Mouse (Mus musculus): ENCODE data around the gene Git2. TPM values are rescaled to one million over a fixed set of nuclear protein-coding genes. Genes with fewer than 3 reads are reported as not detected.

Gene Git2
- total RNA-seq, 2 experiments from 2014 or later, result 38.8 to 49.5 TPM

DNA sequence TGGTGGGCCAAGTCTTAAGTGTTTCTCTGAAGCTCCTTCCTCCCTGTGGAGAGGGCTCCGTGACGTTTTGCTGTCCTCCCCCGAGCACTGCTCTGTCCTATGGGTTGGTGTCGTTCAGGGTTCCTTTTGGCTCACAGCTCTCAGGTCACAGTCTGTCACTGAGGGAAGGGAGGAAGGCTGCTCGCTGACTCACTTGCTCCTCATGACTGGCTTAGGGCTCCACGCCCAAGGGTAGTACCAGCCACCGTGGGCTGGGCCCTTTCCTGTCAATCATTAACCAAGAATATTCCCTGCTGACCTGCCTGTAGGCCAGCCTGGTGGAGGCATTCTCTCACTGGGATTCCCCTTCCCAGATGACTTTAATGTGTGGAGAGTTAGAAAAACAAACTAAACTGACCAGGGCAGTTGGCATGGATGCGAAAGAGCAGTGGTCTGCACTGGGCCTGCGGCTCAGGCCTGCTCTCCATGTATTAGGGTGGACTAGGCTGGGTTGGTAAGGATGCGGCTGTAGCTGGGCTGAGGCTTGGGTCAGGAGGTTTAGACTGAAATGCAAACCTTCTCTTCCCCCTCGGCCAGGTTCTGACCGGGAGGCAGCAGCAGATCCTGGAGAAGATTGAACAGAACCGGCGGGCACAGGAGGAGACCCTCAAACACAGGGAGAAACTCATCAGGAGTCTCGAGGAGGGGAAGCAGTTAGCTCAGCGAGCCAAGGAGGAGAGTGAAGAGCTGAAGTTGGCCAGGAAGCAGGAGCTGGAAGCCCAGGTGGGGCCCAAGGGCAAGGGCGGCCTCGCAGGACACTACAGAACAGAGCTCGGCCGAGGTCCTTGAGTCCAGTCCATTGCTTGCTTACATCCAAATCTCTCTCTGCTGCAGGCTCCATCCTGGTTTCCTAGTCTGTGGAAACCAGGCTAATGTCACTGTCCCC, 56.1 kb downstream of the Git2 start:
- no peak for DNase-seq

DNA sequence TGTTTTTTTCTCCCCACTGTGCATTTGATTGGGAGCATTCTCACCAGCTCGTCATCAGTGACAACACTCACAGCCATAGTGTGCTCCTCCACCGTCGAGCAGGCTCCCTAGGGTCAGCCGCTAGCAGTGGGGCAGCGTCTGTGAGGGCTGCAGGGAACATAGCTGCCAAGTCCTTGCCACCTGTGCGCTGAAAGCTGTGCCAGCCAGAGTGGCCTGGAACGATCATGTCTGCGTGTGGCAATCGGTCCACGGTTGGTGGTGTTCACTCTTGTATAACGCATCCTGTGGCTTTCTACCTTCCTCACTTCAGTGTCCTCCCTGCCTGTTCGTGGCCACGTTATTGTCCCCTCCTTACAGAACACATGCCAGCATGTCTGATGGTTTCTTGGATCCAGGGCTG, 56.8 kb downstream of the Git2 start:
- DNase-seq, result no peak

DNA sequence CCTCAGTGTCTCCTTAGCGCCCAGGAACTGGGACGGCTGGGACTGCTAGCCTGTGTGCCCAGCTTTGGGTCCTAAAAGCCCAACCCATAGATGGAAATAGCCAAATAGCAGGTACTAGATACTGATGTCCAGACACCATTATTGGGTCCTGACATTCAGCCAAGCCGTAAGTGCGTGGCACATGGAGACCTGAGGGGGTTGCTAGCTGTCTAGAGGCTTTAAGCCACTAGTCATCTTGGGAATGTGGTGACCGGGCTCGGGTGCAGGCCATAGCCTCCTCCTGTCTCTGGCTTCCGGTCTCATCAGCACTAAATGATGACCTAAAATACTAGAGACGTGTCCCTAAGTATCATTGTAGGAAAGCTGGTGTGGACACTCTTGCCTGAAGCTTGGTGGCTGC, 57.4 kb downstream of the Git2 start:
- no peak for DNase-seq

DNA sequence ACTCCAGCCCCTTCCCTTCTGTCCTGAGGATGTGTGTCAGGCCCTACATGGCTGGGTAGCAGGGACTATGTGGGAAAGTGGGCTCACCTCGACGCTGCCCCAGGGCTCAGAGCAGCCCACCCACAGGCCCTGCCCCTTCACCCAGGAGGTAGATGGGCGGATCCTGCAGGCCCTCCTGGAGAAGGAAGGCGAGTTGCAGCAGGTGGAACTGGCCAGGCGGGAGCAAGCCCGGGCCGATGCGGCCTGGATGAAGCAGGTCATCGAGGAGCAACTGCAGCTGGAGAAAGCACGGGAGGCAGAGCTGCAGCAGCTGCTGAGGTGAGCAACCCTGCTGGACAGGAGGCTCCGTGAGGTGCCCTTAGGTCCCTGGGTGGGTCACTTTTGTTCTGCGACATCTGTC, 58.0 kb downstream of the Git2 start:
- no peak for DNase-seq

DNA sequence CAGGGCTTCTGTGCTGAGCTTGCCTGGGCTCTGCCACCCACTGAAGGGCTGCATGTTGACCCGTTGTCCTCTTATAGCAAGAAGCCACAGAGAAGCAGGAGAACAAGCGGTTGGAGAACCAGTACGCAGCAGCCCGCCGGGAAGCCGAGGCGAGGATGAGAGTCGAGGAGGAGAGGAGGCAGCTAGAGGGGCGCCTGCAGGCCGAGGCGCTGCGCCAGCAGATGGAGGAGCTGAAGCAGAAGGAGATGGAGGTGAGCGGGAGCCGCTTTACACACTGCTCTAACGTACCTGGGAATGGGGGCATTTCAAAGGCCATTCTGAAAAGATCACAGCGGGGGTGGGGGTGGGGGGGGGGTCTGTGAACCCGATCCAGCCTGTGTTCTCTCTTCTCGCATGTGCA, 60.8 kb downstream of the Git2 start:
- DNase-seq, result no peak

DNA sequence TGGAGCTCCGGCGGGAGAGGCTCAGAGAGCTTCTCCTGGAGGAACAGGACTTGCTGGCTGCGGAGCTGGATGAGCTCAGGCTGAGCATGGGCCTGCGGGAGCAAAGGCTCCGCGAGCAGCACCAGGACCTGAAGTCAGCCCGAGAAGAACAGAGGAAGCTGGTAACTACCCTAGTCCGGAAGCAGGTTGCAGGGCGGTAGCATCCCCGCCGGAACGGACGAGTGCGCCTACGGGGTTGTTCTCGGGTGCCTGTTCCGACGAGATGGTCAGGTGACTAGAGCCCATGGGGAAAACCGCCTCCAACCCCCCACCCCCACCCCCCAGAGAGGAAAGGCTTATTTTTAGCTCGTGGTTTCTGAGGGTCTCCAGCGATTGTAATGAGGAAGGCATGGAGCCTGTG, 66.0 kb downstream of the Git2 start:
- DNase-seq, result no peak

DNA sequence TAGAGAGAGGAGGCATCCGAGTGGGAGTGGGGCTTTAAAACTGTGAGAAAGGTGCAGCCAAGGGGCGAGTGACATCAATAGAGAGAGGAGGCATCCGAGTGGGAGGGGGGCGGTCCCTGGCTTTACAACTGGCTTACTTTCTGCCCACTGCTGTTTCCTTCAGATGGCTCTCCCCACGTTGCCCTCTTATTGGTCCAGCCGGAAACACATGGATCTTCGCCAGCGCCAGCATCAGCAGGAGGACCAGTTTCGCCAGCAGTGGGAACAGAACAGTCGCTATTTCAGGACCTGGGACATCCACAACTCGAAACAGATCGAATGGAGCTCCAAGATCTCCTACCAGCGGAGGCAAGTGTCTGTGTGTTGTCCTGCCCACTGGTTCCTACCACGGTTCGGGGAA, 66.8 kb downstream of the Git2 start:
- no peak for DNase-seq

DNA sequence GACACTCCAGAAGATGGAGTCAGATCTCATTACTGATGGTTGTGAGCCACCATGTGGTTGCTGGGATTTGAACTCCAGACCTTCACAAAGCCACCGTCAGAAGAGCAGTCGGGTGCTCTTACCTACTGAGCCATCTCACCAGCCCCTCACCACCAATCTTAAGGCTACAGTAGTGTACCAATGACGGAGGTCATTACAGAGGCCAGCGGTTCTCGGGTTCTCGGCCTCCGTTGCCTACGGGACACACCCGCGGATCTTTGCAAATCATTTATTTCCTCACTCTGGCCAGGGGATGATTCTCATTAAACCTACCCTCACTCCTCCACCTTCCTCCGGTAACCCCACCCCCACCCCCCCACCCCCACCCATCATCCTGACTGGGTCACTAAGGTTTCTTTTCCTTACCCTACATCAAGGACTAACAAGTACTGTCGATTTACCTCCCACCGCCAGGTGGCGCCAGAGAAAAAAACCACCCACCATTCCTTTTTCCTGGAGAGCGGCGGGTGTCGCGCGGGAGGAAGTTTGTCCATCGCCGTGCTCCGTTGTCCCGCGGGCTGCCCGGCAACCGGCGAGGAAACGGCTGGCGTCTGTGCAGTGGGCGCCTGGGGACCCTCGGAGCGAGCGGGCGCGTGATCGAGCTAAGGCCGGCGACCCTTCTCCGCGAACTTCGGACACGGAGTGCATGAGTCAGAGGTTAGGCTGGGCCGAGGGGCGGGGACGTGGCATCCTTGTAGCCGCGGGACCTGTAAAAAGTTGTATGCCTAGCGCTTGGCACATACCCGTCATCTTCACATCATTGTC, 67.8 kb downstream of the Git2 start, which contains the start of gene Tchp:
Tchp (plus strand) TSS at position 496 of the 804 bp plus-strand sequence.
- DNase-seq, result peak; percentile 97

DNA sequence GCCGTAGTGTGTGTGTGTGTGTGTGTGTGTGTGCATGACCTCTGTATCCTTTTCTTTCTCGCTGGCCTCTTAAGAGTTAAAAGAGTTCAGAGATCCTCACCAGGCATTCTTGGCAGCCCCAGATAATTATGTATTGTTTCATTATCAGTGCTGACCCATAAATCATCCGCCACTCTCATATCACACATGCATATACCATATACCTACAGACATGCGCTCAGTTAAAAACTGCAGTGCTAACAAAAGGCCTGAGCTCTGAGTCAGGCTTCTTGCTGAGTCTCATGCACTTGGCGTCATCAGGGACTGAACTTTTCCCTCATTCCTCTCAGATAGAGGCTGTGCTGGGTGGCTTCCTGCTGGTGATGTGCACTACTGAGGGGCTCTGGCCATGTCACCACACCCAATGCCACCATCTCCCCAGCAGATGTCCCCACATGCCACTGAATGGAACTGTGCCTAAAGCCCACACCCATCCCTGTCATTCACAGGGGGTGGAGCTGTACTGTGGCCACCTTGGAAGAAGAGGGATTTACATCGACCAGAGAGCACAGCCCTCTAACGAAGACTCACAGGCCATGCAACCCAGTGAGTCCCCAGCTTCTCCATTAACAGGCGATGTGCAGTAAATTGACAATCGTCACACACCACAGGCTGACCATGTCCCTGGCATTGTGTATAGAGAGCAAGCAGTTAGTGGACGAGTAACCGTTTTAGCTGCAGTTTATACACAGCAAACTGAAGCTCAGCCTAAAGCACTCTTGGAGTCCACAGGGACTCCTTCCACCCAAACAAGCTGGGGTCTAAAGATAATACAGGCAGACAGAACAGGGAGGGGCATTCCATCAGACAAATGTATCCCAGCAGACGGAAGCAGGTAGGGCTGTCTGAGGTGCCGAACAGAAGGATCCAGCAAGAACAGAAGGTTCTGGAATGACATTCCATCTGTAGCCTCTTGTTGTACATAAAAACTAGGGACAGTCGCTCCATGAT, 72.6 kb downstream of the Git2 start:
- DNase-seq, result peak; percentile 60

DNA sequence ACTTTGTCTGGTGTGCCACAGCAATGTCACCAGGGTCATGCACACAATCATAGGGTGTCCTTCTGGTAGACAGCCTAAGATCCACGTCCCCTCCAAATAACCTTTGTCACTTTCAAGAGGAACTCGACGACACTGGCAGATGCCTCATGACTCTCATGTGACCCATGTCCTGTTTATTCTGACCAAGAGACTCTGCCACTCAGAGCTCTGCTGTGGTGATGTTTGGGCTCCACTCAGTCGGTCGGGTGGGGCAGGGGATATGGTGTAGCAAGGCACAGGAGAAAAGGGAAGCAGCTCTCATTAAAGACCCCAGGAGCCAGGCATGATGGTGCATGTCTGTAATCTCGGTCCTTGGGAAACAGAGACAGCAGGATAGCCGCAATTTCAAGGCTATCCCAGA, 76.3 kb downstream of the Git2 start:
- no peak for DNase-seq

DNA sequence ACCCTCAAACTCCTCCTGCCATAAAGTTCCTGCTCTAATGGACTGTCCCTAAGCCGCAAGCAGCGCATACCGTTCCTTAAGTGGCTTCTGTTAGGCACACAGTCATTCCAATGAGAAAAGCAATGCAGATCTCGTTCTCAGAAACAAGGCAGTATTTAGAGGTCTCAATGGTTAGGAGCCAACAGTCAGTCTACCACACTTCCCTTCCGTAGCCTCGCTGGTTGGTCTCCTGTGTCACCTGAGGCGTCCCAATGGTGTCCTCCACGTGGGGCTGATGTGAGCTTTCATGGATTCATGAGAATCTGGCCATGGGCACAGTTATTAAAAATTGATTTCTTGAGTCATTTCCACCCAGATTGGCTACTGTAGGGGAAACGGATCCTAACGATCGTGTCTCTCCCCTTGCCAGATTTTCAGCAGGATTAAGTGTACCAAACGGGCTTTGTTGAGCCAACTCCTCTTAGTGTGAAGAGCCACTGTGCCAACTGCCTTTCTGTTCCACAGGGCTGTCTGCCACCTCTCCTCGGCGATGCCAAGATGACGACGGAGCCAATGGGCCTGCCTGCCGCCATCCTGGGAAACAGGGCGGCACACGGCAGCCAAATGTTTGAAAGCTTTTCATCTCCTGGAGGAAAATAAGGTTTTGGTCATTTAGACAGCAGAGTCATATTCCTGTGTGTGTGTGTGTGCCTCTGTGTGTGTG, 77.1 kb downstream of the Git2 start:
- DNase-seq, result no peak

DNA sequence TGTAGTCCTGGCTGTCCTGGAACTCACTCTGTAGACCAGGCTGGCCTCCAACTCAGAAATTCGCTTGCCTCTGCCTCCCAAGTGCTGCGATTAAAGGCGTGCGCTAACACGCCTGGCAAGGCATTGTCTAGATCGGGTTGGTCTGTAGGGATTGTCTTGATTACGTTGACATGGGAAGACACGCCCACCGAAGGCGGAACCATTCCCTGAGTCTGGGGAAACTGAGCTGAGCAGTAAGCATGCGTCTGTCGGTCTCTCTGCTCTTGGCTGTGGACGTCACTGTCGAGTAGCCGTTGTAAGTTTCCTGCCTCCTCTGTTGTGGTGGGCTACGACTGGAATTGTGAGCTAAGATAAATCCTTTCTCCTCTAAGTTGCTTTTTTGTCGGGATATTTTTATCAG, 78.4 kb downstream of the Git2 start:
- DNase-seq, result no peak

DNA sequence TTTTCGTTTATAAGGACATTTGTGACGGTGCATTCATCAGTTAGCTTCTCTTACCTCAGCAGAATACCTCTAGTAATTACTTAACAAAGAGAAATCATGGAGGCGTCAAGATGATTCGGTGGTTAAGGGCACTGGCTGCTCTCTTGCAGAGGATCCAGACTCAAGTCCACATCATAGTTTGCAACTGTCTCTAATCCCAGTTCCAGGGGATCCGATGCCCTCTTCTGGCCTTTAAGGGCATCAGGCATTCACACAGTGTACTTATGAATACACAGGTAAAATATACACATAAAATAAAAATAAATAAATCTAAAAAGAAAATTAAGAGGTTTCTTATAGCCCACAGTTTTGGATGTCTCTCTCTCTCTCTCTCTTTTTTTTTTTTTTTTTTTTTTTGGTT, 79.5 kb downstream of the Git2 start:
- DNase-seq, result no peak

DNA sequence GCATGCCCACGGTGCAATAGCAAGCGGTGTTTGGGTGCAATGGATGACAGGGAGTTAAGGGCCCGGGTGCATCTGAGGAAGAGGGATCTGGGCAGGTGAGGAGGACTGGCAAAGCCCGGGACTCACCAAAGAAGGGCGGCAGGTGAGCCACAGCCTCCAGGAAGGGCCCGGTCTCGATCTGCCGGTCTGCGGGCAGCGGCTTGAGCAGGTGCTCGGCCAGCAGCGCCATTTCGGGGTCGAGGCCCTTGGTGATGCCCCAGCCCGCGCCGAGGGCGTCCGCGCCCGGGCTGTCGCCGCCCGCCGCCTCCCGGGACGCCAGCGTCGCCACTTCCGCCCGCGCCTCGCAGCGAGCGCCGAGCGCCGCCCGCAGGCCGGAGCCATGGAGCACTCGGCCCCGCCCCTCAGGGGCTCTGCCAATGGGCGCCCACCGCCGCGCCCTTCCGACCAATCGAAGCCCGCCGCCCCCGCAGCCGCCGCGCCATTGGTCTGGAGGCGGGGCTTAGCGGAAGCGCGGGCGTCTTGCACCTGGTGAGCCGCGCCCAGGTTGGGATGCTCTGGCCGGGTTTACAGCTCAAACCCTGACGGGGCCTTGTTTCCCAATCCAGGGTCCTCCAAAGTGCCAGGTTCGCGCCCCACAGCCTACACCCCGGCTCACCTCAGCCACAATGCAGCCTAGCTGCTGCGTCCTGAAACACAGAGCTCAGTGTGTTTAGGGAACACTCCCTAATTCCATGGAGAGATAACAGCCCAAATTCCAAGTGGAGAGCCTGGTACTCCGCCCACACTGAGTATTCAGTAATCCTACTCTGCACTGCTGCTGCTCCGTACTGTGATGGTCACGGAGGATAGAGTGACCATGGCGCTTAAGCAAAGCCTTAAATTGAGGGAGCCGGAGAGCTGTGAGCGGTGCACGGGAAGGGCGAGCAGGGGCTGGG, 84.4 kb downstream of the Git2 start, which contains the start of gene Gltp:
Gltp (minus strand) TSS at position 352 of the 935 bp plus-strand sequence.
- DNase-seq, result peak; percentile 94

DNA sequence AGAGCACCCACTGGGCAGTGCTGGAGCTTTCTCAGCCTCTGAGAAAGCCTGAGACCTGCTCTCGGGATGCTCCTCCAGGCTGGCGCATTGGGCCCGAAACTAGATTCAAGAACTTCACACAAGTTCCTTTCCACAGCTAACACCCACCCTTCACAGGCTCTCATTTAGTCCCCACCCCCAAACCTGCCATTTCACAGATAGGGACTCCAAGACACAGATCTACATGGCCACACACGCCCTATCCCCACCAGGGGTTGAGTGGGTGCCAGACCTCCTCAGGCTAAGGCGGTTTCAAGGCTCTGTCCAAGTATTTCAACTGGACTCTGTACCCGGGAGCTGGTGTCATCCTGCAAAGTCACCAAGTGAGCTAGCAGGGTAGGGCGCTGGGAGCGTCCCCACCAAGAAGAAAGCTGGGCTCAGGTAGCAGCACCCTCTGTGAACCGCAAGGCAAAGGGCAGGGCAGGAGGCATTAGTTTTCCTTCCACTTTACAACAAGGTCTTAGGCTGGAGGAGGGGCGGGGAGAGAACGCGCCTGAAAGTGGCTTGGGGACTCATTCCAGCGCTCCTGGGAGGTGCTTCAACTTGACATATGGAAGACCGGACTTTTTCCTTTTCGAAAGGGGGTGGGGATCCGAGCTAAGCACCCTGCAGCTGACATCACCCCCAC, 85.5 kb downstream of the Git2 start:
- no peak for DNase-seq

DNA sequence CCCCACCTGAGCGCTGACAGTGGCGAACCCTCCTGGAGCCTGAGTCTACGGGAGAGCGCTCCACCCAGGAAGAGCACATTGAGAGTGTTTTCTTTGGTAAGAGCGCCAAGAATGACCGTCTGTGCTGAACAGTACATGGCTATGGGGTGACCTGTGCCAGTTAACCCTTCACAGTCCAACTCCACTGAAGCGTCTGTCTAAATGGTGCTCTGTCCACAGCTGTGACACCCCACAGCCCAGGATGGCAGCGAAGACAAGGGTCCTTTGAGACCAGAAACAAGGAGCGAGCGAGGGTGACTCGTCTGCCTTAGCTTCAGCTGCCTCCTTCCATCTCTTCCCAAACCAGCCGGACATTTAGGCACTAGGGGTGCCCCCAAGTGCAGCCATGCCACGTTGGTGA, 86.6 kb downstream of the Git2 start:
- no peak for DNase-seq

DNA sequence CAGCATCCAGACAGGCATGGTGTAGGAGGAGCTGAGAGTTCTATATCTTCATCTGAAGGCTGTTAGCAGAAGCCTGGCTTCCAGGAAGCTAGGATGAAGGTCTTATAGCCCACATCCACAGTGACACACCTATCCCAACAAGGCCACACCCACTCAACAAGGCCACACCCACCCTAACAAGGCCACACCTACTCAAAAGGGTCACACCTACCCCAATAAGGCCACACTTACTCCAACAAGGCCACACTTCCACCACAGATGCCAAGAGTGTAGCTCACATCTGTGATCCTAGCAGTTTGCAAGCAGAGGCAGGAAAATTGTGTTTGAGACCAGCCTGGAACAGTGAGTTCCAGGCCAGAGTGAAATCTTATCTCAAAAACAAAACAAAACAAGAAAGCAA, 87.4 kb downstream of the Git2 start:
- DNase-seq, result no peak

DNA sequence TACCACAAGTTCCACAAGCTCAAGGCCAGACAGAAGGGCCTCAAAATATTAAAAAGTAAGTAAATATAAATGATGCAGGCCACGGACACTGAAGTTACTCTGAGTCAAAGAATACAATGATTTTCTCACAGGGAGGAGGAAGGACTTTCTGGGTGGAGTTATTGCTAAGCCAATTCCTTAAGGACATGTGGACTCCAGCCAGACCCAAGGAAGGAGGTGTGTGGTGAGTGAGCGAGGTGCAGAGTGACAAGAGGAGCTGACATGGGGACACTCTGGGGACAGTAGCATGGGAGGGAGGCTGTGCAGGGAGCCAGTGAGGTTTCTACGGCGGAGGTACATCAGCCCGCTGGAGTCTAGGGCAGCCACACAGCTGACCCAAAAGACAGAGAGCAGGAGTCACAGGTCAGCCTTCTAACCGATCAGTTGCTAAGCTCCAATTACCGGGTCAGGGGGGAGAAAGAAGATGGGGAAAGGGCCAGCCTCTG, 88.5 kb downstream of the Git2 start:
- no peak for DNase-seq

DNA sequence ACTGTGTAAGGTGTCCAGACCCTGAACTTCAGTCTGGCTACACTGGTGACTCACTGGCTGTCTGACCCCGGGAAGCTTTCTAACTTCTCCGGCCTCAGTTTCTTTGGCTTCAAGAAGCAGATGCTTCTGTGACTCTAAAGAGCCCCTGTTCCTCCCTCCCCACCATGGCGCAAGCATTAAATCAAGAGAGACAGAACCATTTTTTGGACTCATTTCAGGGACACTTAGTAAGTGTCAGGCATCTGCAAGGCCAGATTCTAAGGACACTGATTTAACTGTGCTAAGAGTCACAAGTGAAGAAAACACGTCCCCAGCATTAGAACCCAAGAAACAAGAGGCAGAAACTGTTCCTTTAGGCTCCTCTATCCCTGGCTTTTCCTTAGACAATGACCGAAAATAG, 89.3 kb downstream of the Git2 start:
- DNase-seq, result no peak

DNA sequence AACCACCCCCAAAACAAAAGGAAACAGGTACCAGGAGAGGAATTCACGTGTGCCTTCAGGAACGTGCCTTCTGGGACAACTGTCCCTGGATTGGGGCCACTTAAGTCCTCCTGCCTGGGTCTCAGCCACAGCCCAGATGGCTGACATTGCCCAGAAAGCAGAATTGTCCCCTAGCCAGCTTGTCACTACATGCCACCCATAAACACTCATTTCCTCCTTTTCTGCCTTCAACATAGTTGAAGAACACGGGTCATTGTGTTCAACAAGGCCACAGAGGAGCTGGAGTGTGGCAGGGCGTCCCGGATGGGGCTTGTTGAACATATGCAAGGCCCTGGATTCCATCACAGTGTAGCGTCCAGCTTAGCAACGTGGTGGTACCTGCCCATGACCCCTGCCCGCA, 93.6 kb downstream of the Git2 start:
- DNase-seq, result no peak

Measured in heart, postnatal 4 days (tissue).